Mouse (Mus musculus) embryonic stem cell, embryonic (primary cell): ENCODE data around the gene Fcho1.

Experiments used
- CTCF ChIA-PET, 4 experiments: fragments of 300-600 bp in 2 of 4; fragments of 350-600 bp in 2 of 4; sonication (Branson Sonifier 250); formaldehyde crosslinking; loops; one replicate each; lab custom pipeline; 2022; ENCODE audit warnings: inconsistent platforms in 2 of 4; lab: Charles Lee
- POLR2A ChIA-PET, 4 experiments: fragments of 300-600 bp in 2 of 4; fragments of 350-600 bp in 2 of 4; sonication (Branson Sonifier 250); formaldehyde crosslinking; loops; one replicate each; lab custom pipeline; 2022; ENCODE audit warnings: antibody characterized with exemption in 4 of 4, inconsistent platforms in 1 of 4; lab: Charles Lee

The Fcho1 gene

DNA sequence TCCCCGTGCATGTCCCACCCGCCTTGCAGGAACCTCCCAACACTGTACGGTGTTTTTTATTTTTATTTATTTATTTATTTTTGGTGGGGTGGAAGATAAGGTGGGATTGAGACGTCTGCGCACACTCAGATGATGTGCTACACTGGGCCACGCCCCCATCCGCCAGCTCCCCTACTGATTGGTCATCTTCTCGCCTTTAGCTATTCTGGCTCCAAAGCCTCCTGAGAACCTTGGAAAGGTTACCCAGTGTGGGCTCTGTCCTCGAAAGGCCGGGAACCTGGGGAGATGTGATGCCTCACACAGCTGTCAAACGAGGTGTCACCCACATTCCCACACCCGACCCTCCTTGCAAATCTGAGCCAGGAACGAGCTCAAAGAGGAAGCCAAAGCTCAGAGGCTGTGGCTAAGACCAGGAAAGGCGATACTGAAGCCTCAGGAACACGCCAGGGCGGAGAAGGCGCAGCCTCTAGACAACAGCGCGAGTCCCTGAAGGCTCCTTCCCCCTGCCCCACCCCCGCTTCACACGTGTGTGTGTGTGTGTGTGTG is 2.8 kb upstream of the Fcho1 start:
- POLR2A ChIA-PET: interaction anchor here in 3 of 4 experiments (0.5 to 2.4 kb wide), 22 partner anchors 11 to 433 kb away, joined by 3 to 7 read pairs (median 4); partner anchors contain the start of genes Ccdc194 (in 1 of the 3), Colgalt1 (in 1 of the 3), Rab8a (in 1 of the 3) and Tmem221 (in 1 of the 3)
- CTCF ChIA-PET: interaction anchor here (0.7 to 2.1 kb wide), 10 partner anchors 12 to 351 kb away, joined by 3 to 17 read pairs (median 3); partner anchors contain the start of genes Dda1 (in 1 of the 4), Insl3 (in 1 of the 4), Mrpl34 (in 1 of the 4) and Pgls (in 1 of the 4)

DNA sequence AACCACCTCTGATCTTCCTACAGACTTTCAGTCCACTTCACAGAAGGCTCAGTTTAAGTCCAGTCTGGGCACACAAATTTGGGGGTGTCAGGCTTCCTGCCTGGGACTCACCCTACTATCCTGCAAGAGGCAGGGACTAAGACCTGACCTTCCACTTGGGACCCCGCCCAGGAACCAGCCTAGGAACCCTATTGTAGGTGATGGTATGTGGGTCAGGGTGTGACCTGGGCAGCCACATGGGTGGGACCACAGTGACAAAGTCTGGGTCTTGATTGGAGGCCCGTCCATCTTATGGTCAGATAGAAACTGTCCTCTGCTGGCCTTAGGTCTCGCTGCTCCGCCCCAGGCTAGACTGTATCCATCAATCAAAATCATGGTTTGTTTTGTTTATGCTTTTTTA is 1.1 kb downstream of the Fcho1 start:
- ChIA-PET CTCF (no interaction called here), POLR2A (interaction anchor here in 2 of 4 experiments (1.6 to 2.3 kb wide), 2 partner anchors 14 to 18 kb away, joined by 6 to 10 read pairs; no protein-coding TSS in a partner anchor)

DNA sequence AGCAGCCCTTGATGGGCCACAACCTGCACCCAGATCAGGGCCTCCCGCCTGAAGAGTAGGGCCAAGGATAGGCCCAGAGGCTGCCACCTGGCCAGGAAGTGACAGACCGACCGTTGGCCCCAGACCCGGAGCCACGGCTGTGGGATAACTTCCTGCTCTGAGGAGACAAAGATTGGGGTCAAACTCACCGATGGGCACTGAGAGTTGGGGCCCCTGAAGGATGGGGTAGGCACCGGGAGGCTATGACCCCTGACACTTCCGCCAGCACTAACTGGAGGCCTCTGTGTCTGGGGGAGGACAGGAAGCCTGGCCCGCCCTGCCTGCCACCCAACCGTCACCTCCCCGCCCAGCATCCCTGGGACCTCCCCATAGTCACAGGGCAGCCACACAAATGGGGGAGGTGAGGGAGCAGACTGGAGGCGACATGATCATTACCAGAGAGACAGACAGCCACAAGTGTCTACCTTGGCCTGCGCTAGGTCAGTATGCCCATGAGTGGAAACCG is 2.4 kb downstream of the Fcho1 start:
- ChIA-PET CTCF (interaction anchor here in 2 of 4 experiments (1.3 to 1.5 kb wide), 2 partner anchors 13 to 14 kb away, joined by 4 to 7 read pairs; no protein-coding TSS in a partner anchor), POLR2A (interaction anchor here in 1 of 4 experiments (1.7 kb wide), 1 partner anchor 11 kb away, joined by 3 read pairs; no protein-coding TSS in a partner anchor)

DNA sequence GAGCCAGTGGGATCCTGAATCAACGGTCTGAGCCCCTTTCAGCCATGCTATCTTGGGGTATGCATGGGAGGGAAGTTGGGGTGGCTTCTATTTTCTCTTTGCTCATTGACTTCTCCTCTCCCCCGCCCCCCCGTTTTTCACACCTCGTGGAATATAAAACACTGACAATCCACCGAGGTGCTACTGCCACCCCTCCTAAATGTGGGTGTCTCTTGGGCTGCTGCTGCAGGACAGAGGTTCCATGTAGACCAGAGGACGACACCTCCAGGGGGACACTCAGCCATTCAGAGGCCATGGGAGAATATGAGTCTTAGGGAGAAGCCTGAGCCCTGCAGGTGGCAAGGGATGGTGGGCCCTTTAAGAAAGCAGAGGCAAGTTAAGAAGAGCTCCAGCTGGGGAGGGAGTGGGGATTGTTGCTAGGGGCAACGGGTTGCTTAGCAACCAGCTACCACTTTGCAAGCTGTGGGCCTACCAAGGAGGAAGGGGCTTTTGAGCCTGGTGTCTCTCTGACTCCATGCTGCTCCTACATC is 5.5 kb downstream of the Fcho1 start:
- ChIA-PET CTCF (interaction anchor here in 1 of 4 experiments (1.7 kb wide), 1 partner anchor 11 kb away, joined by 4 read pairs; no protein-coding TSS in a partner anchor), POLR2A (interaction anchor here in 2 of 4 experiments (0.7 to 0.9 kb wide), 2 partner anchors 30 to 49 kb away, joined by 3 to 4 read pairs; partner anchors contain the start of gene Unc13a (in 1 of the 2))

DNA sequence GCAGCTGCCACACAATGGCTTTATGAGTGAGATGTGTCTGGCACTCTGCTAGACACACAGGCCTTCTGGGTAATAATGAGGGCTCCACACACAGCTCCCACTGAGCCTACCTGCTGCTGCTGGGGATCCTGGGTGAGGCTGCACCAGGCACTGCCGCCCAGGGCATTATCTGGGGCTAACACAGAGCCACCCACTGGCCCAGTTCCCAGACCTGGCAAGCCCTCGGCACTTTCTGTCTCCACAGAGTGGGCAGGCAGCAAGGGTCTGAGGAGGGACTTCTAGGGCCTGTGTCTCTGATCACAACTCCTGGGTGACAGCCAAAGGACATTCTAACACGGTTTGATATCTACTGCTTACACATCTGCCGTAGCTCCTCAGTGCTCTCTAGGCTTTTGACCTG is 6.3 kb downstream of the Fcho1 start:
- ChIA-PET POLR2A (no interaction called here), CTCF (no interaction called here)

DNA sequence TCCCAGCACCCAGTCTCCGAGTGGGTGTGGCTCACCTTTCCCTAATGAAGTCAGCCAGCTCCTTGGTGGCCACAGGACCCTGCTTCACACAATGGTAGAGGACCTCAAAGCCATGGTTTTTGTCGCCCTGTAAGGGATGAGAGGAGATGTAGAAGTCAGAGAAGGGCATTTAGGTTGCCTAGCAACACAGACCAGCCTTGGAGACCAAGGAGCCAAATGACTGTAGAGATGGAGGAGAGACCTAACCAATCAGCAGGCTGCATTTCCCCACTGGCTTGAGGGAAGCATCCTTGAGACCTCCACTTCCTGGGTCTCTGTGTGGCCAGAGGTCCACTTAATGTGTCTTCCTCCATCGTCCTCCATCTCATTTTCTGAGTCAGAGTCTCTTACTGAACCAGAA is 7.3 kb downstream of the Fcho1 start:
- CTCF ChIA-PET: interaction anchor here in 1 of 4 experiments (1.1 kb wide), 1 partner anchor 9 kb away, joined by 3 read pairs; no protein-coding TSS in a partner anchor
- POLR2A ChIA-PET: interaction anchor here in 1 of 4 experiments (0.6 kb wide), 1 partner anchor 1208 kb away, joined by 4 read pairs; no protein-coding TSS in a partner anchor

DNA sequence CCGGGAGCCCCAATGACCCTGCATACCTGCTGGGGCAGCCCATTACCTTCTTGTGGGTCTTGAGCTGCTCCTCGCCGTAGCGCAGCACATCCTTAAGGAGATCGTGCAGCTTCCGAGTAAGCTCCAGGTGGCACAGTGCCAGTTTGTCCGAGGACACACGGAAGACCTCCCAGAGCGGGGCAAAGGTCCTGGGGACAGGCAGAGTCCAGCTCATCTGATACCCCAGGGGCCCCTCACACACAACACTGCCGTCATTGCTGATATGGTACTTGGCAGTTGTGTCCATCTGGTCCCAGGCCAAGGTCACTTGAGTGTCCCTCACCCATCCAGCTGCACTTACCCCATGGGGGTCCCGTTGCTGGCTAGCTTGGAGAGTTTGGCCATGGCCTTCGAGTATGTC is 8.4 kb downstream of the Fcho1 start:
- CTCF ChIA-PET: interaction anchor here (0.6 to 1.4 kb wide), 11 partner anchors 8 to 388 kb away, joined by 3 to 8 read pairs (median 3); partner anchors contain the start of genes B3gnt3 (in 1 of the 4) and Fcho1 (in 1 of the 4)

DNA sequence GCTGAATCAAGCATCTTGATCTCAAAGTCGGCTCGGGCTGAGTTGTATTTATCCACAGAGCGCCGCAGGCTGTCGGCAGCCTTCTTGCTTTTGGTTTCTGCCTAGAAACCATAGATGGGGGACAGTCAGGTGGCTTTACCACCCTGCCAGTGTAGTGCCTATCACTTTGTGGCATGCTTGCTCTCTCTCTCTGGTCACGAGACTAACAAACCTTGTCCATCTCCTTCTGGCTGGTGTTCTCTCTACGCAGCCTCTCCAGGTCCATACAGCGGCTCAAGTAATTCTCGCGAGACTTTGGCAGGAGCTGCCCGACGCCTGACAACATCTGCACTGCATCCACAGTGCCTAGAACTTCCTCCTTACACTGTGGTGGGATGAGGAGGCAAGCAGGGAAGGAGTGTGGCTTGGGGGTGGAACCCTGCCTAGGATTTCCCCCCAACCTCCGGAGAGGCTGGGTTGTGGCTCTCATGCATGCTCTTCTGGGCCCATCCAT is 8.9 kb downstream of the Fcho1 start:
- CTCF ChIA-PET: interaction anchor here in 3 of 4 experiments (0.6 to 1.4 kb wide), 11 partner anchors 9 to 388 kb away, joined by 3 to 8 read pairs (median 4); partner anchors contain the start of genes B3gnt3 (in 1 of the 3), Fcho1 (in 1 of the 3) and Mrpl34 (in 1 of the 3)
- POLR2A ChIA-PET: interaction anchor here in 3 of 4 experiments (0.7 to 2.0 kb wide), 19 partner anchors 8 to 618 kb away, joined by 3 to 16 read pairs (median 3); partner anchors contain the start of genes Fcho1 (in 3 of the 3), Slc27a1 (in 1 of the 3), Tmem221 (in 1 of the 3) and Unc13a (in 1 of the 3)

More for the DNA sequence above, 8.4 kb downstream of the Fcho1 start:
- POLR2A ChIA-PET: interaction anchor here in 3 of 4 experiments (0.7 to 2.0 kb wide), 17 partner anchors 8 to 617 kb away, joined by 3 to 16 read pairs (median 4); partner anchors contain the start of genes Fcho1 (in 3 of the 3), Slc27a1 (in 1 of the 3), Tmem221 (in 1 of the 3) and Unc13a (in 1 of the 3)

DNA sequence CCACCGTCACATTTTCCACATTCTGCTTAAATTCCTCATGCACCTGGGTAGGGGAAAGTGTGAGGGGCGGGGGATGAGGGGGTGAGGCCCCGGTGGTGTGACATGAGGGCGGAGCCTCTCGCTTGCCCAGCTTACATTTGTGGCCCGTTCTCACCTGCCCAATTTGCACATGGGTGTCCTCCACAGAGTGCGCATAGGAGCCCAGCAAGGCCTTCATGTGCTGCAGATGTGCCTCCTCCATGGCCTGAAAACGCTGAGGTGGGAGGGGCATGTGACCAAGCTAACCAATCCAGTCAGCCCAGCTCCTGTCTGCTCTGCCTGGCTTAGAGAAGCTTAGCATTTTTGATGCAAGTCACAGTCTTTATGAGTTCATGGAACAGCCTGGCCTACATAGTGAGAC is 10.0 kb downstream of the Fcho1 start:
- ChIA-PET POLR2A (interaction anchor here in 3 of 4 experiments (0.7 to 2.1 kb wide), 7 partner anchors 10 to 157 kb away, joined by 3 to 8 read pairs (median 3); partner anchors contain the start of genes Fcho1 (in 3 of the 3), B3gnt3 (in 1 of the 3) and Tmem221 (in 1 of the 3)), CTCF (interaction anchor here in 1 of 4 experiments (0.8 kb wide), 1 partner anchor 13 kb away, joined by 5 read pairs; no protein-coding TSS in a partner anchor)

DNA sequence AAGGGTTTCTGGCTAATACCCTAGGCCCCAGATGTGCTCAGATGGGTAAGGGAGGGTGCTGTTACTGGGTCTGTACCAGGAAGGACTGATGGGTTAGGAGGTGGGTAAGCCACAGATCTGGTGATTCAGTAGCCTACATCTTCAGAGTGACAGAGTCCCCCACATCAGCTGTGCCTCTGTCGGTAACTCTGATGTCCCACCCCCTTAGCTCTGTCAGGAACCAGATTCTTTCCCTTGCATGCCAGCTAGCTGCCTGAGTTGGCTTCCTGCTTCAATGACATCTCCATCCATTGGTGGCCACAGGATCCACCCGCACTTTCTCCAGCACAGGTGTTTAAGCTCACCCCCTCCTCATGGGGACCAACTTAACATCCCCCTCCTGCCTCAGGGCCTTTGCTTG is 13.9 kb downstream of the Fcho1 start:
- CTCF ChIA-PET: interaction anchor here in 3 of 4 experiments (0.6 to 4.6 kb wide), 4 partner anchors 20 to 149 kb away, joined by 3 to 20 read pairs (median 6); no protein-coding TSS in a partner anchor

DNA sequence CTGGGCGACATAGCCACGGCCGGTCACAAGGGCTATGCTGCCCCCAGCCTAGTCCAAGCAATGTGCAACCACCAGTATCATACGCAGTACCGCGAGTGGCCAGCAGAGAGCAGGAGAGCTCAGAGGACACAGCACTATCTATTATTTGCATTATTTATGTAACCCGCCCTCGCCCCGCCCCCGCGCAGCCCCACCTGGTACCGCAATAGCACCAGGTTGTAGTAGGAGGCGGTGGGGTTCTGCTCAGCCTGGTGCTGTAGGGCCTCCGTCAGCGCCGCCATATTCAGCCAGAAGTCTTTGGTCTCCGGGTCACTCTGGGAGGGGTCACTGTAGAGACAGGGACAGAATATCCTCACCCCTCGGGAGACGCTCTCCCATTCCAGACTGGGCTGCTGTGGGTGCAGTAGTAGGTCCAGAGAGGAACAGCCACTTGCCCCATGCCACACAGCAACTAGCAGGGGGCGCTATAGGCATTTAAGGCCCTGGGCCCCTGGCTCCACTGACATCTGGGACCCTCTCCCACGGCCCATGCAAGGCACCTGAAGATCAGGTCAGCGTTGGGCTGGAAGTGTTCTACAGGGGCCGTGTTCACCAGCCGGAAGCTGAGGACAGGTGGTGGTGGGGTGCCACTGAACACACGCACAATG is 15.6 kb downstream of the Fcho1 start:
- POLR2A ChIA-PET: interaction anchor here in 3 of 4 experiments (0.6 to 3.1 kb wide), 16 partner anchors 12 to 804 kb away, joined by 3 to 16 read pairs (median 5); partner anchors contain the start of genes Fcho1 (in 3 of the 3) and Map1s (in 1 of the 3)
- CTCF ChIA-PET: interaction anchor here (0.5 to 4.6 kb wide), 43 partner anchors 8 to 1274 kb away, joined by 3 to 28 read pairs (median 4); partner anchors contain the start of genes Fcho1 (in 2 of the 4), Jak3 (in 2 of the 4), Ap1m1 (in 1 of the 4) and B3gnt3 (in 1 of the 4)

More for the DNA sequence above, 13.9 kb downstream of the Fcho1 start:
- POLR2A ChIA-PET: interaction anchor here in 2 of 4 experiments (1.1 to 1.5 kb wide), 2 partner anchors 14 kb away, joined by 4 to 5 read pairs; partner anchors contain the start of gene Fcho1 (in 2 of the 2)

DNA sequence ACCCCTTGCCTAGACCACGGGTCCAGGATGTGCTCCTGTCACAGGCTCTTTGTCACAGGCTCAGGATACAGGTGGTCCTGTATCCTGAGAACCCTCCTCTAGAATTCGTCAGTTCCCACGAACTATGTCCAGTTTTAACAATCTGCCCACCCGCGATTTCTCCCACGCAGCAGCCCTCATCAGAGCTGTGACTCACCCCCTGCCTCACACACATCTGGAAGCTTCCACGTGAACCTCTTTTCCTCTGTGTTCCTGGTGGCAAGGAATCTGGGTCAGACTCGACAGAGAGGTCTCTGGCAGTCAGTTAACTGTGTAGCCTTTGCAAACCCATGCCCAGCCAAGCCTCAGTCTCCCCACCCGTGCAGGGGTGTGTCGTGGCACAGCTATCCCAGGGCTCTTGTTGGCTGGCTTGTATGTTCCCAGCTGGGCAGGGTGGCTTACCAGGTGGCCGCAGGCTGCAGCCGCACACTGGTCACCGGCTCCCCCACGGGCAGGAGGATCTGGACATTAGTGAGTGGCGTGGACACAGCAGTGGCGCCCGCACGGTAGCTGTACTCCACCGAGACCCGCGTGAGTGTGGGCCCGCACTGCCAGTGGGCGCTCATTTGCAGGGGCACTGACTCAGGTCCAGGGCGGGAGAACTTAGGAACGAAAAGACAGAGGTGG is 16.2 kb downstream of the Fcho1 start:
- ChIA-PET POLR2A (interaction anchor here in 3 of 4 experiments (0.6 to 3.1 kb wide), 17 partner anchors 12 to 804 kb away, joined by 3 to 16 read pairs (median 5); partner anchors contain the start of genes Fcho1 (in 3 of the 3) and Map1s (in 1 of the 3)), CTCF (interaction anchor here (0.5 to 4.6 kb wide), 50 partner anchors 9 to 1805 kb away, joined by 3 to 28 read pairs (median 4); partner anchors contain the start of genes Jak3 (in 3 of the 4), Fcho1 (in 2 of the 4), Ap1m1 (in 1 of the 4) and Insl3 (in 1 of the 4))

DNA sequence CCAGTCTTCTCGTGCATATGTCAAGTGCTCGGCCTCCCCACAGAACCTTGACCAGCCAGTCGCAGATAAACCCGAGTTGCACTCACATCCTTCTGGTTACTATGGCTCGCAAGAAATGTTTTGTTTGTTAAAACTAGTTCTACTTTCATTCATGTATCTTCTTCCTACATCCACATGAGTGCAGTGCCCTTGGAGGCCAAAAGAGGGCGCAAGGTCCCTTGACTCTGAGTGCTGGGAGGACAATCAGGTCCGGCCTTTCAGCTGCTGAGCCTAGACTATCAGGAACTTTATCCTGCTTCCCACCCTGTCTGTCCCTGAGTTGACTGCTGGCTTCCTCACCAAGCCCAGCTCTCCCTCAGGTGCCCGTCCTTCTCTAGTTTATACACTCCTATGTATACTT is 17.6 kb downstream of the Fcho1 start:
- ChIA-PET POLR2A (interaction anchor here in 3 of 4 experiments (0.5 to 3.1 kb wide), 14 partner anchors 9 to 802 kb away, joined by 3 to 16 read pairs (median 4); partner anchors contain the start of genes Map1s (in 1 of the 3) and Unc13a (in 1 of the 3)), CTCF (interaction anchor here (0.5 to 4.6 kb wide), 36 partner anchors 9 to 550 kb away, joined by 3 to 28 read pairs (median 4); partner anchors contain the start of genes Fcho1 (in 3 of the 4), Jak3 (in 2 of the 4), Insl3 (in 1 of the 4) and Tmem221 (in 1 of the 4))

DNA sequence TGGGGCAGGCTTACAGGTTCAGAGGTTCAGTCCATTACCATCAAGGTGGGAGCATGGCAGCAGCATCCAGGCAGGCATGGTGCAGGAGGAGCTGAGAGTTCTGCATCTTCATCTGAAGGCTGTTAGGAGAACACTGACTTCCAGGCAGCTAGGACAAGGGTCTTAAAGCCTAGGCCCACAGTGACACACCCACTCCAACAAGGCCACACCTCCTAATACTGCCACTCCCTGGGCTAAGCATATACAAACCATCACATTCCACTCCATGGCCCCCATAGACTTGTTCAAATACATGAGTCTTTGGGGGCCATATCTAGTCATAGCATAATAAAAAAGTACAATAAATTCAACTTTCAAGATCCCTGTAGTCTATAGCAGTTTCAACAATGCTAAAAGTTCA is 22.1 kb downstream of the Fcho1 start:
- POLR2A ChIA-PET: interaction anchor here in 2 of 4 experiments (1.4 to 2.4 kb wide), 4 partner anchors 11 to 17 kb away, joined by 3 to 10 read pairs (median 6); no protein-coding TSS in a partner anchor
- CTCF ChIA-PET: interaction anchor here in 2 of 4 experiments (0.6 to 1.4 kb wide), 3 partner anchors 18 to 686 kb away, joined by 4 to 5 read pairs (median 4); partner anchors contain the start of gene Fcho1 (in 1 of the 2)

DNA sequence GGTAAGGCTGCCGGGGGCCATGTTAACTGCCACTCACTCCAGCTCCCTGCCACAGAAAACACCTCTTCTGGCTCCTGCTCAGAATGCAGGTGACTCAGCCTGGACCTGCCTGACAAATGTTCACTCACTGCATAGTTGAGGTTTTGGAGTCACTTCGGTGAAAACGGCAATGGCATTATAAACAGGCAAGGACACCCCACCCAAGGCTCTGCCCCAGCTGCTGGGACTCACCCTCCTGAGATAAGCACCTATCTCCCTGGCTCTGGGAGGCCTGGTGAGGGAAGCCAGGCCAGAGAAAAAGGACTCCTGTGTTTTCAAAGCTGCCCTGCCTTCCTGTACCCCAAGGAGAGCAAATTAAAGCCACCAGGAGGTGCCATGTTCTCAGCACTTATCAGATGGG is 22.6 kb downstream of the Fcho1 start:
- POLR2A ChIA-PET: interaction anchor here in 2 of 4 experiments (1.2 to 2.4 kb wide), 9 partner anchors 10 to 268 kb away, joined by 3 to 10 read pairs (median 4); no protein-coding TSS in a partner anchor
- CTCF ChIA-PET: interaction anchor here in 2 of 4 experiments (0.6 to 2.6 kb wide), 9 partner anchors 17 to 686 kb away, joined by 3 to 16 read pairs (median 4); partner anchors contain the start of gene Fcho1 (in 2 of the 2)
